Mouse (Mus musculus) hindbrain, postnatal 0 days (tissue): ENCODE data around the gene Ctnnbl1. TPM values are rescaled to one million over a fixed set of nuclear protein-coding genes. Genes with fewer than 3 reads are reported as not detected.

Experiments used
- ATAC-seq: fragments of 200-750 bp; cut with Nextera tagmentation; 2 replicates; pipeline ENCODE4 v1.8.0; 2017; ENCODE audit warnings: mild to moderate bottlenecking, moderate TSS enrichment, moderate library complexity
- DNase-seq: peaks from one replicate; pipeline ENCODE4 v3.0.0-alpha.2; 2015; ENCODE audit warnings: low spot score
- H3K27ac ChIP-seq: fragments of 300-500 bp; sonication (generic); 2 replicates; pipeline ENCODE4 v1.5.1; 2014; ENCODE audit warnings: mild to moderate bottlenecking
- H3K27me3 ChIP-seq: fragments of 300-500 bp; sonication (generic); 2 replicates; pipeline ENCODE4 v1.6.1; 2014; ENCODE audit warnings: low read length, mixed read lengths; ENCODE audit not compliant: insufficient read depth
- H3K36me3 ChIP-seq: fragments of 300-500 bp; sonication (generic); 2 replicates; pipeline ENCODE4 v1.6.1; 2014; ENCODE audit warnings: low read length, mixed read lengths; ENCODE audit not compliant: insufficient read depth
- H3K4me1 ChIP-seq: fragments of 300-500 bp; sonication (generic); 2 replicates; pipeline ENCODE4 v1.6.1; 2014; ENCODE audit warnings: antibody characterized with exemption, low read length, mixed read lengths; ENCODE audit not compliant: insufficient read depth
- H3K4me2 ChIP-seq: fragments of 300-500 bp; sonication (generic); 2 replicates; pipeline ENCODE4 v1.6.1; 2014; ENCODE audit warnings: low read depth, mild to moderate bottlenecking, low read length, moderate library complexity, mixed read lengths
- H3K4me3 ChIP-seq: fragments of 300-500 bp; sonication (generic); 2 replicates; pipeline ENCODE4 v1.5.1; 2014; ENCODE audit warnings: low read length
- H3K9ac ChIP-seq: fragments of 300-500 bp; sonication (generic); replicated peaks from 2 replicates; pipeline ENCODE4 v1.6.1; 2014; ENCODE audit warnings: mild to moderate bottlenecking, low read length, moderate library complexity, mixed read lengths
- H3K9me3 ChIP-seq: fragments of 300-500 bp; sonication (generic); 2 replicates; pipeline ENCODE4 v1.6.1; 2016; ENCODE audit warnings: low read length, mixed read lengths
- CTCF ChIP-seq: IDR thresholded peaks from 2 replicates; pipeline ENCODE4 v1.5.1; 2016; ENCODE audit warnings: antibody characterized with exemption, control low read depth, low read depth
- WGBS: fragments of 180-500 bp; shearing (Covaris S2); extraction: QIAGEN DNeasy Blood & Tissue Kit; methylation state at CpG from one replicate; pipeline ENCODE4 v1.1.7; 2014; 5-methylcytosine and 5-hydroxymethylcytosine counted together
- polyA plus RNA-seq: library from polyadenylated mRNA; unstranded; fragments of >200 nt; fragmentation: Nextera tagmentation; extraction: Ambion mirVana; gene quantifications from 2 replicates; pipeline ENCODE4 v1.2.1, GENCODE M21; 2015
- total RNA-seq: library from RNA; depleted of rRNA; stranded (reverse); fragments of >200 nt; gene quantifications from 2 replicates; pipeline ENCODE4 v1.2.3, GENCODE M21; 2014; rRNA removed

Gene Ctnnbl1
- total and polyA plus RNA-seq, 2 experiments from 2014 or later = 30.3 to 45.4 TPM

- DNase-seq (no peak), ATAC-seq (no peak)
- Histone ChIP-seq H3K9ac (no peak overlapping the region), H3K9me3 (no peaks in the 10 kb centered on the region), H3K4me2 (no peak overlapping the region), H3K4me1 (peaks cover 8% of the 10 kb centered on the region), H3K27ac (no peak overlapping the region), H3K4me3 (no peak overlapping the region), H3K27me3 (no peaks in the 10 kb centered on the region), H3K36me3 (no peaks in the 10 kb centered on the region)
- WGBS = 91% methylated on average over 4 of the region's 4 CpGs
- peak; percentile 26; the same call in 1 of the 2 replicates for TF ChIP-seq CTCF
Observed at GRCm38 (mm10) chr2:157936676-157937075, 199.5 kb downstream of the Ctnnbl1 start.

- peak overlapping the region; percentile 0; the same call in 1 of the 2 replicates for H3K4me2 ChIP-seq
- H3K9me3 ChIP-seq = no peaks in the 10 kb centered on the region
- 0 out of 2 replicates have a peak overlapping the region, but pooled peaks have one; percentile 11 for H3K27ac ChIP-seq
- TF ChIP-seq CTCF = no peak
- DNase-seq (peak; percentile 30), ATAC-seq (no peak)
- H3K4me3 ChIP-seq = no peak overlapping the region
- H3K9ac ChIP-seq = no peak overlapping the region
- peaks cover 21% of the 10 kb centered on the region for H3K4me1 ChIP-seq
- no peaks in the 10 kb centered on the region for H3K27me3 ChIP-seq
- no peaks in the 10 kb centered on the region for H3K36me3 ChIP-seq
- WGBS = 9% methylated on average over 18 of the region's 18 CpGs
Observed at GRCm38 (mm10) chr2:157940586-157941185, 203.5 kb downstream of the Ctnnbl1 start.

Other genes starting within 250 kb of the Ctnnbl1 start
- gene Nnat, start 177.3 kb upstream of the Ctnnbl1 start, total RNA-seq = 8,203 and 10,251 TPM in 2 replicates
- 5,188 and 5,840 TPM in 2 replicates for gene Nnat, start 177.3 kb upstream of the Ctnnbl1 start, polyA plus RNA-seq
- gene Blcap, start 166.1 kb upstream of the Ctnnbl1 start, total RNA-seq = 207 and 253 TPM in 2 replicates
- gene Blcap, start 166.1 kb upstream of the Ctnnbl1 start, polyA plus RNA-seq = 263 and 284 TPM in 2 replicates
- gene Vstm2l, start 177.3 kb downstream of the Ctnnbl1 start, total RNA-seq = 318 and 326 TPM in 2 replicates
- 46.4 TPM in 2 replicates for gene Vstm2l, start 177.3 kb downstream of the Ctnnbl1 start, polyA plus RNA-seq